Mouse (Mus musculus) kidney, postnatal 14 days (tissue): ENCODE measurements around the gene Bri3bp.
"Not testable (repeated sequence)": the region's sequence is repeated elsewhere in the genome, so short reads cannot be mapped to it uniquely, and the experiment has no call there.

Experiments
- DNase-seq: peaks from one replicate; pipeline ENCODE4 v3.0.0; 2022; ENCODE audit warnings: mixed read lengths

Gene Bri3bp

DNA sequence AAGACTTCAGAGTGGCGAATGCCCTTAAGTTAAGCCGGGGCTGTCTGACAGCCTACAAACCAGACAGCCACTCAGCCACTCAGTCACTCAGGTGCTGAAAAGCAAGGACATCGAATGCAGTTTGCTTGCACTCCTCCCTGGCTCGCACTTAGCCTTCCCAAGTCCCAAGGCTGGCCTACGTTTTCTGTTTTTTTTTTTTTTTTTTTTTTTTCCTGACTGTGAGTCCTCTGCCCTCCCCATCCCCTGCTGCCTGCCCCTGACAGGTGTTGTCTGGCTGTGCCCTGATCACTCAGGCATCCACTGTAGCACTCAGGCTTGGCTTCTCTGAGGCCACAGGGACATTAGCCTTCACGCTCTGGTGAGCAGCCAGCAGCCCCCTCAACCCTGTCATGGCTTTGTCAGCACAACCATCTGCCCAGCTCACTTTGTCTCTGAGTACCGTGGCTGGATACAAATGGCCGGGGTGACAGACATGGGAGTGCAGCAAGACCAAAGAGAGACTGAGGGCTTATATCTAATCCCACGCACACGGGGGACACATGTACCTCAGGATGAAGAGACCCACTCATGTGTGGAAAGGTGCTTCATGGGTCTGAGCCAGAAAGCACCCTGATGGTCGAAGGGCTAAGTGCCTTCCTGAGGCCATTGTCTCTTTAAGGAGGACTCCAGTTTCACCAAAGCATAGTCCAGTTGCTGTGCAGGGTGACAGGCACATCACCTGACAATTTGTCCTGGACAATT lies 46.2 kb downstream of the Bri3bp start:
- DNase-seq: peak; percentile 85

DNA sequence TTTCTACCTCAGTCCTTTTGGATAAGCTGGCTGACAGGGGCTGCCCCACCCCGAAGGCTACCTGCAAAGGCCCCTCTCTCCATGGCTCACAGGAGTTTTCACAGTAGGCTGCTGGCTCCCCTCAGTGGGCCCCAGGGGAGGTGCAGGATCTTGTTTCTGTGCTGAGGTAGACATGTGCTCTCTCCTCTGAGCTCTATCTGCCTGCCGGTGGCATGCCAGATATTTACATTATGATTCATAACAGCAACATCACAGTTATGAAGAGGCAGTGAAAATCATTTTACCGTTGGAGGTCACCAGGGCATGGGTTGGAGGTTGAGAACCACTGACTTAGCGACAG lies 46.7 kb downstream of the Bri3bp start:
- peak; percentile 46 for DNase-seq

GRCm38 (mm10) chr5:125488953-125489352 lies 47.6 kb downstream of the Bri3bp start:
- DNase-seq: not testable (repeated sequence)

DNA sequence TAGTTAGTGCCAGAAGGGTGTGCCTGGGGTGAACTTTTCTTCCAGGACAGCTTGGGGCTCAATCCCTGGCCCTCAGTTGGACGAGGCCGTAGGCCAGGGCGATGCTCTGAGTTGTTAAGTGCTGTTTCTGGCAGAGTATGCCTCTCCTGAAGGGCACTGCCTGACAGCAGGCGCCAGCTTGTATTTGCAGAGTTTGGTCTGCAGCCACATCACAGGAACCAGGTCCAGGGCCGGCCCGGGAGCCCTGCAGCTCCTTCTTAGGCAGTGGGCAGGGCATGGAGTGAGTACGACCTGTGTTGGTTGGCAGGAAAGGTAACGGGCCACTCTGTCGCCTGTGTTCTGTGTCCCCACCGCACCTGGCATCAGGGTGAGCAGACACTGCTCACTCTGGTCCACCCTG lies 49.7 kb downstream of the Bri3bp start:
- no peak for DNase-seq

- DNase-seq: no peak
Measured at GRCm38 (mm10) chr5:125492379-125493092, 51.2 kb downstream of the Bri3bp start.

DNA sequence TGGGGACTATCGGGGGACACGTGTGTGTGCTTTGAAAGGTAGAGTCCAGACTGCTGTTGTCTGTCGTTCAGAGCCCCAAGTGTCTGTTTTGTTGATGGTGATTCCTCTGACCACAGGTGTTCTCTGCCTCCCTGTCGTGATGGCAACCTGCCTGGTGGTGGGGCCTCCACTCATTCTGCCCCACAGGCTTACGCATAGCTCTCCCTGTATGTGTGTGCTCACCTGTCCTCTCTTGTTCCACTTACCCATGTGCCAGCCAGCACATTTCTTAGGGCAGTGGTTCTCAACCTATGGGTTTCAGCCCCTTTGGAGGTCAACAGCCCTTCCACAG lies 51.7 kb downstream of the Bri3bp start:
- no peak for DNase-seq

DNA sequence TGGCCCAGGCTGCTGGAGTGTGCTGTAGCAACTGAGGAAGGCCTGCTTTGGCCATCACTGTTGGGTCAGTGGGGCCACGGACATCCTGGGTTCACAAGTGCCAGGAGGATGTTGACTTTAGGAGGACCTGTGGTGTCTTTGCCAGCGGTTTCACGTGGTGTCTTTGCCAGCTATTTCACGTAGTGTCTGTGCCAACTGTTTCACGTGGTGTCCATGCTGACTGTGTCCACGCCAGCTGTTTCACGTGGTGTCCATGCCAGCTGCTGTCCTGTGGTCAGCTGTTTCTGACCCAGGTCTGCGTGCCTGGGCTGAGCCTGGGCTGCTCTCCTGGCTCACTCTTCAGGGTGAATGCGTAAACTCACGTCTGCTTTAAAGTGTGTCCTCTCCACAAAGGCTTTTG lies 54.3 kb downstream of the Bri3bp start:
- no peak for DNase-seq

- peak; percentile 66 for DNase-seq
Measured at GRCm38 (mm10) chr5:125497821-125498600, 56.6 kb downstream of the Bri3bp start.

DNA sequence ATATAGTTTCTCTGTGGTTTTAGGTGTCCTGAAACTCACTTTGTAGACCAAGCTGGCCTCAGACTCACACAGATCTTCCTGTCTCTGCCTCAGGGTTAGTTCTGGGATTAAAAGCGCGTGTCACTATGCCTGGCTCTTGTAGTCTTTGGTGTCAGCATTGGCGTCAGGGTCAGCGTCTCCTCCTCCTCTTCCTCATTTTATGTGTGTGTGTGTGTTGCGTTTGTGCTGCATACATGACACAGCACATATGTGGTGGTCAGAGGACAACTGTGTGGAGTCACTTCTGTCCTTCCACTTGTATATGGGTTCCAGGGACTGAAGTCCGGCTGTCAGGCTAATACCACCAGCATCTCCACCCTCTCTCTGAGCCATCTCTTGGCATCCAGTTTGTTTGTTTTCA lies 60.1 kb downstream of the Bri3bp start:
- no peak for DNase-seq

DNA sequence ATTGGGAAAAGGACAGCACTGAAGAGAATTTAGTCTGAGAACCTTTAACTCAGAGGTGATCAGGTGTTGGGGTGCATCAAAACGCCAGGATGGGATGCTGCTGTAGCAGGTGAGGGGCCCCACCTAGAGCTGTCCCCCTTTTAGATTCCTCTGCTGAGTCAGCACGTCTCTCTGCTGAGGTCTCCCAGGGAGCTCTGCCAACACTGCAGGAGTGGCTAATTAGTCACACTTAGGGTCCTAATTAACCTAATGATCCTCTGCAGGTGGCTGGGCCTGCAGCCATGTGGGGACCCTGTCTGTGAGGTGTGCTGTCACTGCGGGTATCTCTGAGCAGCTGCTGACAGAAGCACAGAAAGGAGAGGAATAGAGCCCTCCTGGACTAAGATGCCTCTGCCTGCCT lies 60.8 kb downstream of the Bri3bp start:
- no peak for DNase-seq

DNA sequence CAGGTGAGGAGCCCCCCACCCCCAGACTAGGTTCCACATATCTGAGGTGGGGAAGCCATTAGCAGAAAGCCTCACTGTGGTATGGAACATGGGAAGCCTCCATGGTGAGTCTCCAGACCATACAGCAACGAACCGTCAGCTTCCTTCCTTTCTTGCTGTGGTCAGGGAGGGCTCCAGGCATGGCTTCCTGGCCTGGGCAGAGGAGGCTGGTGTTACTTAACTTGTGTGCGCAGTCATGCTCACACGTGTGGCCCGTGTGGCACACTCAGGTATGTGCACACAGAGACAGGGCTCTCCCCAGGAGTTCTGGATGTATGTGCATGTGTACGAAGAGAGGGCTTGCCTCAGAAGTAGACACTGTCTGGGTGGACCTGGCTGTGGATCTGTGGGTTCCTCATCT lies 62.3 kb downstream of the Bri3bp start:
- DNase-seq: no peak

GRCm38 (mm10) chr5:125504692-125505091 lies 63.3 kb downstream of the Bri3bp start:
- DNase-seq: no peak

- DNase-seq: no peak
Measured at GRCm38 (mm10) chr5:125505968-125506367, 64.6 kb downstream of the Bri3bp start.

GRCm38 (mm10) chr5:125507582-125507981 lies 66.2 kb downstream of the Bri3bp start:
- DNase-seq: no peak

DNA sequence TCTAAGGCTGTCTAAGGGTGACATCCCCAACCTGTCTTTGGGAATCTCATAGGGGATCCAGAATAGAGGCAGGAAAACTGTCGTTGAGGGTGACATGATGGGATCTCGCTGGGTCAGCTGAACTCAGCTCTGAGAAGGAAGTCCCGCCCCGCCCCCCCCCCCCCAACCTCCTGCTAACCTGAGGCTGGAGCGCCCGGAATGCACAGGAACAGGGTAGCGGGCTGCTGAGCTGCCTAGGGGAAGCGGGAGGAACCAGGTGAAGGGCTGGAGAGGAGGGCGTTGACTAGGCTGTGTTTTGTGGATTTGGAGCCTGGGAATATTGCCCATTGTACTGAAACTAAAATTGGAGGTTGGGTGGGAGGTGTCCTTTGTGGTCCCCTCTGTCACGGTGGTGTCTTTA lies 66.6 kb downstream of the Bri3bp start:
- DNase-seq: no peak

GRCm38 (mm10) chr5:125509541-125509940 lies 68.2 kb downstream of the Bri3bp start:
- DNase-seq: peak; percentile 31
